Mouse (Mus musculus) adrenal gland, postnatal 0 days (tissue): ENCODE results near the gene Cldnd1. TPM values are rescaled to one million over a fixed set of nuclear protein-coding genes. Genes with fewer than 3 reads are reported as not detected.

Experiments
- microRNA-seq: library from miRNA; unstranded; fragments of <30 nt; microRNA quantifications from one replicate; pipeline ENCODE4, GENCODE M21; 2016; ENCODE audit warnings: borderline replicate concordance; ENCODE audit not compliant: insufficient number of aligned reads
- polyA plus RNA-seq: library from polyadenylated mRNA; unstranded; fragments of >200 nt; fragmentation: Nextera tagmentation; extraction: Ambion mirVana; gene quantifications from 2 replicates; pipeline ENCODE4 v1.2.1, GENCODE M21; 2015

Gene Cldnd1
- 73.6 and 77.7 TPM in 2 replicates for polyA plus RNA-seq

GRCm38 (mm10) chr16:58727477-58728131 is at the start of gene Cldnd1:
Gene Cldnd1, plus strand, starts transcription at chr16:58727910.

GRCm38 (mm10) chr16:58718666-58719120 is 9.0 kb upstream of the Cldnd1 start, which contains the start of gene Gpr15:
Gene Gpr15, minus strand, starts transcription at chr16:58719070.

GRCm38 (mm10) chr16:58763076-58763475 is 35.4 kb downstream of the Cldnd1 start, which contains the start of gene Olfr172:
Gene Olfr172, minus strand, starts transcription at chr16:58763176.

Small RNAs within 50 kb of the gene (microRNA-seq; reads per million reads assigned to microRNA genes)
- not detected for gene Gm27564

Other genes with a start within 250 kb of the Cldnd1 start
- 10.1 and 14.6 TPM in 2 replicates for gene St3gal6, start 203.7 kb upstream of the Cldnd1 start, polyA plus RNA-seq
- not detected in 2 replicates for gene Gm813, start 110.9 kb upstream of the Cldnd1 start, polyA plus RNA-seq
- gene E330017A01Rik, start 89.2 kb upstream of the Cldnd1 start, polyA plus RNA-seq: not detected in 2 replicates
- 18.3 and 32.6 TPM in 2 replicates for gene Cpox, start 57.6 kb upstream of the Cldnd1 start, polyA plus RNA-seq
- 0.19 TPM in 1 of 2 replicates, not detected in the other for gene Gpr15, start 8.8 kb upstream of the Cldnd1 start, polyA plus RNA-seq
- gene Olfr172, start 35.3 kb downstream of the Cldnd1 start, polyA plus RNA-seq: not detected in 2 replicates
- not detected in 2 replicates for gene Olfr173, start 72.4 kb downstream of the Cldnd1 start, polyA plus RNA-seq
- gene Olfr175-ps1, start 98.9 kb downstream of the Cldnd1 start, polyA plus RNA-seq: not detected in 2 replicates
- not detected in 2 replicates for gene Olfr177, start 146.9 kb downstream of the Cldnd1 start, polyA plus RNA-seq
- gene Olfr178, start 164.2 kb downstream of the Cldnd1 start, polyA plus RNA-seq: not detected in 2 replicates
- gene Olfr181, start 200.8 kb downstream of the Cldnd1 start, polyA plus RNA-seq: not detected in 2 replicates
- gene Olfr180, start 201.5 kb downstream of the Cldnd1 start, polyA plus RNA-seq: not detected in 2 replicates